Mouse (Mus musculus): ENCODE data around the gene Paip2b.
A peak's percentile ranks its signal among the peaks of the same experiment; 100 is the strongest.
"Not testable (repeated sequence)": the region's sequence is repeated elsewhere in the genome, so short reads cannot be mapped to it uniquely, and the experiment has no call there.

The Paip2b gene

DNA sequence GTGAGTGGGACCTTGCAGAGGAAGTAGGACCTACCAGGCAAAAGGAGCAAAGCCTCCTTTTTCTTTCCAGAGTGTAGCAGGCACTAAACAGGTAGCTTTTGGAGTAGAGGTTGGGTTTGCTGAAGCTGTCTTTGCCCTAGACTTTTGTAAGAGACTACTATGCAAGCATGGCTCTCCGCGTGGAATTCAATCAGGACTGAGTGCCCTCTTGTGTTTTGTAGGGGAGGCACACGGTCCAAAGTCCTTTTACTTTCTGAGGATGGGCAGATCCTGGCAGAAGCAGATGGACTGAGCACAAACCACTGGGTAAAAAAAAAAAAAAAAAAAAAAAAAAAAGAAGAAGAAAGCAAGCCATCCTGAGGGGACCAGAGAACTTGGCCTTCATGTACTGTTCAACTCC is 34.9 kb downstream of the Paip2b start:
- no peak for DNase-seq (ENCODE audit: low spot score)

DNA sequence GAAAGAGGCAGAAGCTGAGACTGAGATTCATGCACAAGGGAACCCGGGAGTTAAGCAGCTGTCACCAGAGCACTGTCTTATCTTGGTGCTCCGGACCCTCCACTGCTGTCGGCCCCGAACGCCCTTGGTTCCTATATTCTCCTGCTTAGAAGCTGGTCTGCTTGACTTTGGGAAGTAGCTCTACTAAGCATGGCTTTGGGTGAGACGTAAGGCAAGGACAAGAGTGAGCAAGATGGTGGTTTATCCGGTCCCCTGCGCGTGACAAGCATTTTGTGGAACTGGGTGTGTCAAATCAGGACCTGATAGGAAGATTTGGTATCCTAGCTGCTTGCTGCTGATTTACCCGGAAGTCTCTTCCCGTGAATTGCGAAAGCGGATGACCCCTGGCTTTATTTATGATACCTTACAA is 36.0 kb downstream of the Paip2b start:
- peak; percentile 50 for DNase-seq (ENCODE audit: low spot score)

DNA sequence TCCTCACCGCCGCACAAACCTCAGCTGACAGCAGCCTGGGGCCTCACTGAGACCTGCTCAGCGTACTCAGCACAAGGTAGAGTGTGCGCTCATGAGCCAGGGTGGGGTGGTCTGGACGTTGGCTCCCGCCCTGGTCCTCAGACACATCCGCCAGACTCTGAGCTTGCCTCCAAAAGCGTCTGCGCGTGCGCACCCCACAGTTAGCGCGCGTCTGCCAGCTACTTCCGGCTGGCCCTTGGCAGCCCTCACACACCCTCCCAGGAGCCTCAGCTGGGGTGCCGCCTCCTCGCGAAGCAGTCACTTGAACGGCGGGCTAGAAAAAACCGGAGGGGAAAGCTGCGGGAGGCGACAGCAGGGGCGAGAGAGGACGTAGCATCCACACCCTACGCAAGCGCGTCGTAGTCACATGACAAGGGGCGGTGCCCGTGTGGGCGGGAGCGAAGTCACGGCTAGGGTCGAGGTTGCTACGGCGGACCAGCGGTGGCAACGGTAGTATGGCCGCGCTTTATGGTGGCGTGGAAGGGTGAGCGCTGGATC is 36.7 kb downstream of the Paip2b start, which contains the start of gene Nagk:
TSS of gene Nagk (plus strand) at position 223 of the 537 bp plus-strand sequence.
- peak; percentile 78 for DNase-seq (ENCODE audit: low spot score)

DNA sequence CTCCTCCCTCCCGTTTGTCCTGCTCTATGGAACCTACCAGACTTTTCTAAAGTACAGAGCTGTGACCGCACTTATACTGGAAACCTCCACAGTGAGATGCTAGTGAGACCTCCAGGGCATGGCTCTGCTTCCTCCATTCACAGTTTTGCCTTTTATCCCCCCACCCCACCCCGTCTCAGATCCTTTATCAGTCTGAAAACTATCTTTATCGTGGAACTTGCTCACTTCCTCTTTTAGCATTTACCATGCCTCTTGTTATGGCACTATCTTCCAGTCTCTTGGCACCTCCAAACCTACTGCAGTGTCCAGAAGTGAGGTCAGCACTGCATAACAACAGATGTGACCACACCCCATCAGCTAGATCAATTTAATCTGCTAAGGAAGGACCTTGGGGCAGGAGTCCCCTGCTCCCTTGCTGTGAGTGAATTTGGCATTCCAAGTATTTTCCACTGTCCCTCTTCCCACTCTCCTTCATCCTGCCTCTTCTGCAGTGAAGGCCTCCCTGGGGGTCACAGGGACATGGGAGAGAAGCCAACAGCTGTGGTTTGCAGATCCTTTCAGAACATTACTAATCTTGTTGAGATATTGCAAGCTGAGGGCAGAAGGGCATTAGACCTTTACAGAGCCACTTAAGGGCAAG is 40.2 kb downstream of the Paip2b start:
- no peak for DNase-seq (ENCODE audit: low spot score)

DNA sequence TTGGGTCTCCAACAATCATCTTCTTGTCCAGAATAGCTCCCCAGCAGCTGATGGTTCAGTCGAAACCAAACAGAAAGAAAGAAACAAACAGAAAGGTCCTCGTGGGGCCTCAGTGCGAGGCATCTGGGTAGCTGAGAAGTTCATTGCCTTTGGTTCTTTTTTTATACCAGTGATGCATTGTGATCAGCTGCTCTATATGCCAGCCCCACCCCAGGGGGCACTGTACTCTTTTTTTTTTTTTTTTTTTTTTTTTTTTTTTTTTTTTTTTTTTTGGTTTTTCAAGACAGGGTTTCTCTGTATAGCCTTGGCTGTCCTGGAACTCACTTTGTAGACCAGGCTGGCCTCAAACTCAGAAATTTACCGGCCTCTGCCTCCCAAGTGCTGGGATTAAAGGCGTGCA is 41.0 kb downstream of the Paip2b start:
- not testable (repeated sequence) for DNase-seq (ENCODE audit: low spot score)

DNA sequence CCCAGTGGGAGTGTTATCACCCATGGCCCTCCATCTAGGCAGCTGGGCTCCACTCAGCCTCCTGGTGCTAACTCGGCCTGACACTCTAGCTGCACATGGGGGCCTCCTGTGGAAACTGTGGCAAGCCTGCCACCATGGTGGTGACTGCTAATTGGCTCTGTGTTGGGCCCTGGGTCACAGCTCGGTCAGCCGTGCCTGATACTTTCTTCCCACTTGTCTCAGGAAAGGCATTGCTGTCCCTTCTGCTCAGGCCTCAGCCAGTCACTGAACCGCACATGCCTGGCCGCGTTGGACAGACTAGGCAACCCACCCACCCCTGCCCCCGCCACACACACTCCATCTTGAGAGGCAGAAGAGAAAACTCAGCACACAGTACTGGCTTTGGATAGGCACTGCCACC is 43.0 kb downstream of the Paip2b start:
- no peak for DNase-seq (ENCODE audit: low spot score)

DNA sequence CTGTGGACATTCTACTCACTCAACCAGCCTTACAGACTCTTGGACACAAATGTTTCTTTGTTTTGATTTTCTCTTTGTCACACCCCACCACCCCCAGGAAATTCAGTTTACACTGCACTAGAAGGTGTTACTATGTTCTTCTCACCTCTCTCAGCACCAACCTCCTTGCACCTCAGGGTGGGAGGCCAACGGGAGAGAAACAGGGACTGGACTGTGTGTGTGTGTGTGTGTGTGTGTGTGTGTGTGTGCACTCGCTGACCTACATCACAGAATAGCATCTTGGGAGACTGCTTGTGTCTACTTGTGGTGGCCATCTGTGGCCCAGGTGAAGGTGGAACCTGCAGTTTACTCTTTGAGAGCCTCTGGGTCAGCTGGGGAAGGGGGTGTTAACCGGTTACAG is 45.1 kb downstream of the Paip2b start:
- DNase-seq (ENCODE audit: low spot score) = no peak

DNA sequence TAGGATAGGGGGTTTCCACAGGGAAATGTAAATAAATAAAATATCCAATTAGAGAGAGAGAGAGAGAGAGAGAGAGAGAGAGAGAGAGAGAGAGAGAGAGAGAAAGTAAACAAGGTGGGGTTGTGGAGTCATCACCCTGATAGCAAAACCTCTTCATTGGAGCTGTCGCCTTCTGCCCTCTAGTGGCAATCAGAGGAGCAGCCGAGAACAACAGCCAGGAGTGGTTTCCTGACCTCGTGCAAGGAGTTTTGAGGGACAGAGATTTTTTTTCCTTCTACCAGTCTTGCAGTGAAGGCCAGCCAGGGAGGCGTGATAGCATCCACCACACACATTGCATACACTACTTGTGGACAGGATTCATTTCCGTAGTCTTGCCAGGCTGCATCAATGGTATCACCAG is 52.5 kb downstream of the Paip2b start:
- no peak for DNase-seq (ENCODE audit: low spot score)

DNA sequence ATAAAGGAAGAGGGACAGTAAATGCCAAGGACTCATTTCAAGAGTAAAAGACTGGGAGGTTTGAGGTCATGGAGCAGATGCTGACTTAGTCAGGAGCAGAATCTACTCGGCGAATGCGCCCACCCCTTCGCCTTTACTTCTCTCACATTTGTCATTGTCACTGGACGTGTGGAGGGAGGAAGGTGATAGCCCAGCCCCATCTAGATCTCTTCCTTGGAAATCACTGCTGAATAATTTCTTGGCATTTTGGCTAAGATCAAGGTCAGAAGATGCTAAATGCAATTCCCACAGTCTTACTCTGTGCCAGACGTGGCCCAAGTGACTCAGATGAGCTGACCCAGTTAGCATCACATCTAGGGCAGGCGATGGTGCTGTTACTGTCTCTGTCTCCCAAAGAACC is 53.2 kb downstream of the Paip2b start:
- DNase-seq (ENCODE audit: low spot score) = no peak

DNA sequence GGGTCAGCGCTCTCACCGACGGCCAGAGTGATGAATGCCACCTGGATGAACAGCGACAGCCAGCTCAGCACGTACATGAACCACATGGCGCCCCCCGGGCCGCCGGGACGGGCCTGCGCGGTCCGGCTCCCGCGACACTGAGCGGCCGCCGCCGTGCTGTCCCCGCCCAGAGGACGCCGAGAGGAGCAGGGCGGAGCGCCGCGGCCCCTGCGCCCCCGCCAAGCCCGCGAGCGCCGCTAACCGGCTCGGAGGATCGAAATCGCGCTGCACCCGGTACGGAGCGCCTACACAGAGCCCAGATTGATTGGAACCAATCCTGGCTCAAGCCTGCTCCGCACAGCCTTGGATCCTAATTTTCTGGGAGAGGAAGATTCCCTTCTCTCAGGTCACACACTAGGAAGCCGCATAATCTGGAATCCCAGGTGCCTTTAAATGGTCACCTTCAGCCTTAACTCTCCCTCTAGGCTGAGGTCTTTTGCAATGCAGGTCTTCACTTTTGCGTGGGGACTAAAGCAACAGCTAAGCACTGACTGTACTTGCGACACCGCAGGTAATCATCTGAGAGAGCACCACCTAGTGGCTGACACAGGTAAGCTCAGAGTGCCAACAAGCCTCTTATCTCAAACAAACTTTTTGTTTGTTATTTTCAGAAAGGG is 55.8 kb downstream of the Paip2b start, which contains the start of gene Tex261:
TSS of gene Tex261 (minus strand) at position 176 of the 656 bp plus-strand sequence.
- peak; percentile 65 for DNase-seq (ENCODE audit: low spot score)

DNA sequence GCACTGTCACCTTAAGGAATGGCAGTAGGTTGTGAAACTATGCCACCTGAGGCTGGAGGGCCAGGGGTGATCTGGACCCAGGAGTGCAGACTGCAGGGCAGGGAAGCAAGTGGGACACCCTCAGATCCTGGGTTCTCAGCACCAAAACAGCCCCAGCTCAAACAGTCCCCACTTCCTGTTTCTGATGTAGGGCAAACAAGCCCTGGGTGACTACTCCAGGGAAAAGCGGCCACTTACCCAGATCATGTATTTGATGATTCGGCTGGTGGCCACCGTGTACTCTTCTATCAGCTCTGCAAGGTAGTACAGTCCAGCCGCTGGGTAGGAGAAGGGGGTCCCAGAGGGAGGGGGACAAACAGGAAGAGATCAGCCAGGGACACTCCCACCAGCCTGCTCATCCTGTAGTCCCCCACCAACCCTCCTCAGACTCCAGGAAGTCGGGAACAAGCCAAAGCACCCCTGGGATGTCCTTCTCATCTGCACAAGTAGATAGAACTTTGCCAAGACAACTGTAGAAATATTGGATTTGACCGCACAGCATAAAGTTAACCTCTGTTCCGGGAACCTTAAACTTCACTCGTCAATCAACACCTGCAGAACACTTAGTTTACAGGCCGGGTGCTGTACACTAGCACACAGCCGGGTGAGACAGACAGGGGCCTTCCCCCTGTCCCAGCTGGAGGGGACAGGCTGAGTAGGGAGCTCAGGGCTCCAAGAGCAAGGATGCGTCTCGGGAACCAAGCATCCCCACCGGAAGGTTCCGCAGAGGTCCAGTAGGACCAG is 56.6 kb downstream of the Paip2b start:
- no peak for DNase-seq (ENCODE audit: low spot score)

DNA sequence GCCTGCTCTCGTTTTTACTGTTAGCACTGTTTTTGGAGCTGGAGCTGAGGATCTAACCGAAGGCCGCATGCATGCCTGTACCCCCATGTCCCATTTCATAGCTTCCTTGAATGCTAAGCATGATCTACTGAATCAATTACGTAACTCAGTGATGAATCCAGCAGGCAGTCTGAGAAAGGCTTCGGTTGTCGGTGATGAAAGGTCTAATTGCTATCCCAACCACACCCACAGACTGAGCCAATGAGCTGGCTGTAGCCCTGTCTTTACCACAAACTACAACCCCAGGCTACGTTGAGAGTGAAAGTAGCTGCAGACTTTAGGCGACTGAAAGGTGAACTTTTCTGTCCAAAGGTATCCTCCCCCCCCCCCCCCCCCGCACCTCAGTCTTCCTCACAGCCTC is 57.4 kb downstream of the Paip2b start:
- no peak for DNase-seq (ENCODE audit: low spot score)

DNA sequence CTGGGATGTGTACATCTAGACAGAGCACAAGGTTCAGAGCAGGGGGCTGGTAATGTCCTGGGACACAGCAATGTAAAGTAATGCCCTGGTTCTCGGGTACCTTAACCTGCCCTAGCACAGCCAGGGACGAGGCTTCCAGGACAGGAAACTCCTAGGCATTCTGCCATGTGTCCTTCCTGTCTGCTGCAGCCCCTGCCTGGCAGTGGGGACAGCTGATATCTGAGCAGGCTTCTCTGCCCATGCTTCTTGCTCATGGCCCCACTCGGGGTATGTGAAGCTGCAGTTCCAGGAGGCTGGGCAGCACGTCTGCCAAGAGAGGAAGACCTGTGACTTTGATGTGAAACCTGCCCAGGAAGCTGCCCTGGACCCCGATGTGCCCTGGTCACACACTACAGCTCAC is 63.1 kb downstream of the Paip2b start:
- no peak for DNase-seq (ENCODE audit: low spot score)

DNA sequence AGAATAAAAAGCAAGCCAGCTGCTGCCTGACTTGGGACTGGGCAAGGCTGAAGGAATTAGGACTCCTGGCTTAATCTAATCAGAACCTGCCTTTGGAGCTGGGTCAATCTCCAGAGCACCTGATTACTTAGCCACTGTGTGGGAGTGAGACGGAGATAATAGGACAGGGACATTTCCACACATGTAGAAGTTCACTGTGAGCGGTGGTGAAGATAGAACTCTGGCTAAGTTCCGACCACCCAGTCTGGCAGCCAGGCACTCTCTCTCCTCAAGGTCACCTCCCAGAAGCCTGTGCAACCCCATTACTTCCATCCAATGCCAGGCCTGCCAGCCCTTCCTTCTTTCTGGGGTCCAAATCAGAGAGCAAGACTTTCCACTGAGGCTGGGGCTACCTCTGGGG is 64.6 kb downstream of the Paip2b start:
- DNase-seq (ENCODE audit: low spot score) = no peak

DNA sequence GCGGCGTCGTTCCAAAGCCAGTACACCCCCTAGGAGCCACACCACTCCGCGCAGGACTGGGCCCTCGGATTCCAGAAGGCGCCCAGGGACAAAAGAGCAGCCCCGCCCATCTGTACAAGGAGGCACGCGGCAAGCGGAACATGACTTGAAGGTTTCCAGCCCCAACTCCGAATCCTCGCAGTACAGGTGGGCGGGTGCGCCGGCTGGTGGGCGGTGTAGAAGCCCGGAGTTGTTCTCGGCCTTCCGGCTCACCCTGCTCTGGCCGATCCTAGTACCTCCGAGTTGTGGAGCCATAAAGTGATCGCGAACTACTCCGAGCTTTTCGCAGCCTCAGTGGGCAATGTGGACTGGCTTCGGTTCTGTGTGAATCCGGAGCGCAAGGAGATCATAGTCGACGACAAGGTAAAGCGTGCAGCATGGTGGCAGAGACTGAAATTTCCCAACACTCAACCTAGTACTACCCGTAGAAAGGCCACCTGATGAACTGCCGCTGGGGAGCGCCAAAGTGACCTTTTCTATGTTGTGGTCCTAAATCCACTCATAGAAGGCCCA is 68.6 kb downstream of the Paip2b start:
- DNase-seq (ENCODE audit: low spot score) = no peak

DNA sequence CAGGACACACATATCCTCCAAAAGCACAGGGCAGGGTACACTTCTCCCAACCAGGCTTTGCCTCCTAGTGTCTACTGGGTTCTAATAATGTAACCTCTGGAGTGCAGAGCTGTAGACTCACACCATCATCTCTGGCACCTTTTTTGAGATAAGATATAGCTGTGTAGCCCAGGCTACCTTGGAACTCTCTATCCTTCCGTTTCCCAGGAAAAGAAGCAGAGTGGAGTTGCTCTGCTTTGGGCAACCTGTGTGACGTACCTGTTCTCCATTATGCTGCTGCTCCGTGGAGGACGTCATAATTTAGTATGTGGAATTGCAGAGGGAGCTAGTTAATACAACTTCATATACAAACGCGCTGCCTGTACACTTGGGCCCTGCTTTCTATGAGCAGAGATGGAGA is 69.2 kb downstream of the Paip2b start, which contains the start of gene Ankrd53:
TSS of gene Ankrd53 (plus strand) at position 301 of the 400 bp plus-strand sequence.
- no peak for DNase-seq (ENCODE audit: low spot score)

DNA sequence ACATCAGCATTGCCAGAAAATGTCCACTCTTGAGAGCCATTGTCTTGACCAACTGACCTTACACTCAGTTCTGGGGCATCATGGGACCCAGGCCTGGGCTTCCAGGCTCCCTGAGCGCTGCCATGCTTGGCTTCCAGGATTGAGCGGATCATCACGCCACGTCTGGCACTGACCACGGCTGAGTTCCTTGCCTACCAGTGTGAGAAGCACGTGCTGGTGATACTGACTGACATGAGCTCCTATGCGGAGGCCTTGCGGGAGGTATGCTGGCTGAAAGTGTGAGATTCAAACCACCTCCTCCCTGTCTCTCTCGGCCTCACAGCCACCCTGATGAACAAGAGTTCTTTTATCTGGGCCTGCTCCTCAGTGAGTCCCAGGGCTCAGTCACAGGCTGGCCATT is 75.5 kb downstream of the Paip2b start:
- no peak for DNase-seq (ENCODE audit: low spot score)
